Mouse (Mus musculus) cortical plate, adult 2 months (tissue): ENCODE results near the gene L1cam.

ENCODE experiments used
- CTCF ChIP-seq: fragments of 200-500 bp; IDR thresholded peaks from 2 replicates; pipeline ENCODE4 v1.5.1; 2011; ENCODE audit warnings: mild to moderate bottlenecking, control low read depth, low read length; ENCODE audit not compliant: insufficient read depth; ENCODE audit errors: extremely low read depth
- POLR2A ChIP-seq: fragments of 200-500 bp; IDR thresholded peaks from 2 replicates; pipeline ENCODE4 v1.6.1; 2011; ENCODE audit warnings: mild to moderate bottlenecking, low read length, control low read depth; ENCODE audit not compliant: insufficient read depth; ENCODE audit errors: extremely low read depth

DNA sequence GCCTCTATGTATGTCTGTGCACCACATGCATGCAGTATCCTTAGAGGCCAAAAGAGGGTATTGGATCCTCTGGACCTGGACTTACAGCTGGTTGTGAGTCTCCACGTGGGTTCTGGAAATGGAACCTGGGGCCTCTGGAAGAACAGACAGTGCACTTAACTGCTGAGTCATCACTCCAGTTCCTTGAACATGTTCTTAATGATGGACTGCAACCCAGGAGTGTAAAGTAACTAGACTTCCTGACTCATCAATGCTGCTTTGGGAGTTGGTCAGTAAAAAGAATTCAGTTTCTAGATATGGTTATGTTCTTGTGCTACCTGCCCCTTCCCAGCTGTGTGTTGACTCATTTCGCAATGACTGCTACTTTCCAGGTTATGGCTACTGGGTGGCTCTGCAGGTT lies 36.0 kb upstream of the L1cam start:
- no peak for TF ChIP-seq POLR2A
- no peak for TF ChIP-seq CTCF
